Mouse (Mus musculus) c-Kit-negative CD71-positive TER-119-positive erythroid progenitor cells, embryonic 14.5 days (primary cell): ENCODE measurements around the gene Tspan15.

Source experiments
- DNase-seq: peaks from one replicate; pipeline ENCODE4 v3.0.0-alpha.2; 2013; ENCODE audit warnings: low read depth, low spot score

The Tspan15 gene

GRCm38 (mm10) chr10:62230708-62231394 is at the start of gene Tspan15:
Tspan15 (minus strand) TSS chr10:62231251.
- DNase-seq: peak; percentile 71

GRCm38 (mm10) chr10:62279671-62280070 is 48.6 kb upstream of the Tspan15 start:
- DNase-seq: no peak

- no peak for DNase-seq
Measured at GRCm38 (mm10) chr10:62279066-62279465, 48.0 kb upstream of the Tspan15 start.

- no peak for DNase-seq
Measured at GRCm38 (mm10) chr10:62277499-62278293, 46.6 kb upstream of the Tspan15 start.

GRCm38 (mm10) chr10:62275235-62275634 is 44.2 kb upstream of the Tspan15 start:
- DNase-seq: peak; percentile 75

GRCm38 (mm10) chr10:62269278-62269677 is 38.2 kb upstream of the Tspan15 start:
- DNase-seq: no peak

GRCm38 (mm10) chr10:62264299-62264698 is 33.2 kb upstream of the Tspan15 start:
- DNase-seq: no peak

- DNase-seq: peak; percentile 57
Measured at GRCm38 (mm10) chr10:62261115-62261886, 30.2 kb upstream of the Tspan15 start.

- DNase-seq: no peak
Measured at GRCm38 (mm10) chr10:62258298-62258697, 27.2 kb upstream of the Tspan15 start.

GRCm38 (mm10) chr10:62252496-62253235 is 21.6 kb upstream of the Tspan15 start:
- DNase-seq: no peak

GRCm38 (mm10) chr10:62252000-62252488 is 21.0 kb upstream of the Tspan15 start, which contains the start of gene Tacr2:
Tacr2 (plus strand) TSS chr10:62252438.
- no peak for DNase-seq

GRCm38 (mm10) chr10:62247815-62248214 is 16.8 kb upstream of the Tspan15 start:
- DNase-seq: no peak

GRCm38 (mm10) chr10:62247156-62247555 is 16.1 kb upstream of the Tspan15 start:
- no peak for DNase-seq

- no peak for DNase-seq
Measured at GRCm38 (mm10) chr10:62244067-62244466, 13.0 kb upstream of the Tspan15 start.

- DNase-seq: no peak
Measured at GRCm38 (mm10) chr10:62242896-62243295, 11.8 kb upstream of the Tspan15 start.

- DNase-seq: no peak
Measured at GRCm38 (mm10) chr10:62242358-62242757, 11.3 kb upstream of the Tspan15 start.

- no peak for DNase-seq
Measured at GRCm38 (mm10) chr10:62239270-62239669, 8.2 kb upstream of the Tspan15 start.

GRCm38 (mm10) chr10:62238688-62239087 is 7.6 kb upstream of the Tspan15 start:
- DNase-seq: no peak

GRCm38 (mm10) chr10:62237205-62237604 is 6.2 kb upstream of the Tspan15 start:
- no peak for DNase-seq

- DNase-seq: no peak
Measured at GRCm38 (mm10) chr10:62236165-62236564, 5.1 kb upstream of the Tspan15 start.

- DNase-seq: no peak
Measured at GRCm38 (mm10) chr10:62231811-62232210, 760 bp upstream of the Tspan15 start.
